Comparison of ENCODE assay signal across 14 mouse cellular contexts in the genomic region with DNA sequence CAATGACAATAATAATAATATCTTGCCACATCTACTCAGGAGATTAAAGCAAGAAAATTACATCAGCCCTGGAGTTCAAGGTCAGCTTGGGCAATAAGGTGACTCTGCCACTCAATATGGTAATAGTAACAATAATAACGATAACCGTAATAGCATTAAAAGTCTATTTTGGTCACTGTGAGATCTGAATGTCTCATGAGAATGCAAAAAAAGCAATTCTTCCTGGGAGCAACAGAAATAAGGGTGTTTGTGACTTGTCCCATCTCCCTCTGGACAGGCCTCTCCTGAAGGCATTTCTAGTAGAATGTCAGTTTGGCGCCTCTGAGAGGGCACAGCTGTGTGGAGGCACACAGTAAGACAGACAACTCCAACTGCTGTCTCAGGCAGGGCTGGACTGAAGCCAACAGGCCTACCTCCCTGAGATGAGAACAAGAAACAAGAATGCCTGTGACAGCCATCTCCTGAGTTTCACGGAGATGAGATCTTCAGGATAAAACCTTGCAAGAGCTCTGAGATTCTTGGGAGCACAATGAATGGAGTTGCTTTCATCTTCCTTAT.
DNase-seq lines count a peak whose midpoint lies in the region; ATAC-seq and TF ChIP-seq lines count a peak whose summit lies in the region.
"Had no signal": no experiment of that assay in that cellular context is flagged by ENCODE, and none has a peak within 500 bp of the region (broad histone marks: within the 10 kb centered on the region; RNA-seq: fewer than 3 reads in every experiment).

No protein-coding gene starts in this region.

- no peaks in the 10 kb centered on the region for H3K27me3 ChIP-seq in forebrain, embryonic 13.5 days
- H3K27me3 ChIP-seq in forebrain, postnatal 0 days (ENCODE audit: insufficient read depth, low read length): no peaks in the 10 kb centered on the region
- H3K27me3 ChIP-seq in liver, embryonic 11.5 days (replicated peaks; ENCODE audit: control insufficient read depth, insufficient read depth, low read length): no peaks in the 10 kb centered on the region
- no peaks in the 10 kb centered on the region for H3K27me3 ChIP-seq in forebrain, embryonic 15.5 days
- H3K27me3 ChIP-seq: heart, embryonic 12.5 days; intestine, embryonic 15.5 days; kidney, embryonic 15.5 days had no signal

- peak overlapping the region; percentile 68 for H3K27ac ChIP-seq in forebrain, embryonic 13.5 days
- H3K27ac ChIP-seq in forebrain, postnatal 0 days (ENCODE audit: low read depth, low read length): no peak overlapping the region
- no peak overlapping the region for H3K27ac ChIP-seq in liver, embryonic 11.5 days (ENCODE audit: low read depth, low read length)
- H3K27ac ChIP-seq in forebrain, embryonic 15.5 days (replicated peaks): peak overlapping the region; percentile 52
- H3K27ac ChIP-seq: intestine, embryonic 15.5 days; kidney, embryonic 15.5 days; neural tube, embryonic 13.5 days had no signal

- TF ChIP-seq CTCF in forebrain, postnatal 0 days (IDR thresholded peaks at IDR 0.05; ENCODE audit: low read depth): no peak

- H3K4me1 ChIP-seq in forebrain, embryonic 13.5 days: peaks cover 49% of the 10 kb centered on the region
- H3K4me1 ChIP-seq in forebrain, postnatal 0 days (ENCODE audit: insufficient read depth): peaks cover 16% of the 10 kb centered on the region
- H3K4me1 ChIP-seq in liver, embryonic 11.5 days (replicated peaks; ENCODE audit: control insufficient read depth, insufficient read depth, low read length): no peaks in the 10 kb centered on the region
- H3K4me1 ChIP-seq in forebrain, embryonic 15.5 days: peaks cover 45% of the 10 kb centered on the region
- H3K4me1 ChIP-seq: intestine, embryonic 15.5 days had no signal

- 0 out of 2 replicates have a peak, but pooled peaks have one; percentile 16 for ATAC-seq in forebrain, embryonic 13.5 days
- no peak for ATAC-seq in forebrain, postnatal 0 days
- no peak for ATAC-seq in liver, embryonic 11.5 days (replicated peaks; ENCODE audit: low FRiP score)
- ATAC-seq in forebrain, embryonic 15.5 days (replicated peaks): no peak
- ATAC-seq in megakaryocyte-erythroid progenitor cell, adult 5-6 weeks (replicated peaks; ENCODE audit: low FRiP score, low TSS enrichment, poor library complexity, severe bottlenecking): no peak
- ATAC-seq: intestine, embryonic 15.5 days had no signal

- no peaks in the 10 kb centered on the region for H3K9me3 ChIP-seq in forebrain, embryonic 13.5 days (replicated peaks)
- H3K9me3 ChIP-seq in forebrain, postnatal 0 days (ENCODE audit: low read length): no peaks in the 10 kb centered on the region
- no peaks in the 10 kb centered on the region for H3K9me3 ChIP-seq in liver, embryonic 11.5 days (ENCODE audit: control insufficient read depth, low read length)
- no peaks in the 10 kb centered on the region for H3K9me3 ChIP-seq in forebrain, embryonic 15.5 days
- H3K9me3 ChIP-seq: heart, embryonic 12.5 days; intestine, embryonic 15.5 days; kidney, embryonic 15.5 days; neural tube, embryonic 13.5 days had no signal

- DNase-seq in forebrain, postnatal 0 days: no peak
- peak; percentile 7 for DNase-seq in liver
- no peak for DNase-seq in liver, embryonic 11.5 days (ENCODE audit: low spot score)
- DNase-seq in lung, postnatal 14 days: peak; percentile 76
- no peak for DNase-seq in natural killer cell, adult 2 months (ENCODE audit: low spot score in 2 of 2)
- DNase-seq: B cell, adult 2 months; cerebellum, adult 11-12 months had no signal

- 63% methylated on average over 4 of the region's 4 CpGs for WGBS in forebrain, embryonic 13.5 days
- 59% methylated on average over 4 of the region's 4 CpGs for WGBS in forebrain, postnatal 0 days
- WGBS in liver, embryonic 11.5 days: 83% methylated on average over 4 of the region's 4 CpGs
- 60% methylated on average over 4 of the region's 4 CpGs for WGBS in forebrain, embryonic 15.5 days

- no peak overlapping the region for H3K9ac ChIP-seq in forebrain, embryonic 13.5 days
- H3K9ac ChIP-seq in forebrain, postnatal 0 days: no peak overlapping the region
- H3K9ac ChIP-seq in liver, embryonic 11.5 days (ENCODE audit: low read depth, low read length): no peak overlapping the region
- H3K9ac ChIP-seq in forebrain, embryonic 15.5 days (replicated peaks): no peak overlapping the region
- H3K9ac ChIP-seq: heart, embryonic 12.5 days; intestine, embryonic 15.5 days; kidney, embryonic 15.5 days; neural tube, embryonic 13.5 days had no signal

- no peaks in the 10 kb centered on the region for H3K36me3 ChIP-seq in forebrain, embryonic 13.5 days (ENCODE audit: poor library complexity, severe bottlenecking)
- no peaks in the 10 kb centered on the region for H3K36me3 ChIP-seq in forebrain, postnatal 0 days (ENCODE audit: insufficient read depth)
- no peaks in the 10 kb centered on the region for H3K36me3 ChIP-seq in liver, embryonic 11.5 days (ENCODE audit: control insufficient read depth, insufficient read depth, low read length)
- no peaks in the 10 kb centered on the region for H3K36me3 ChIP-seq in forebrain, embryonic 15.5 days
- H3K36me3 ChIP-seq: heart, embryonic 12.5 days; intestine, embryonic 15.5 days; kidney, embryonic 15.5 days; neural tube, embryonic 13.5 days had no signal

- no peak overlapping the region for H3K4me2 ChIP-seq in forebrain, embryonic 13.5 days
- no peak overlapping the region for H3K4me2 ChIP-seq in forebrain, postnatal 0 days (ENCODE audit: low read depth)
- H3K4me2 ChIP-seq in liver, embryonic 11.5 days: no peak overlapping the region
- H3K4me2 ChIP-seq in forebrain, embryonic 15.5 days (replicated peaks): no peak overlapping the region
- H3K4me2 ChIP-seq: heart, embryonic 12.5 days; intestine, embryonic 15.5 days; kidney, embryonic 15.5 days; neural tube, embryonic 13.5 days had no signal

- H3K4me3 ChIP-seq in forebrain, embryonic 13.5 days: no peak overlapping the region
- H3K4me3 ChIP-seq in forebrain, postnatal 0 days (ENCODE audit: low read depth, low read length): no peak overlapping the region
- H3K4me3 ChIP-seq in liver, embryonic 11.5 days (ENCODE audit: low read depth, low read length): no peak overlapping the region
- no peak overlapping the region for H3K4me3 ChIP-seq in forebrain, embryonic 15.5 days
- H3K4me3 ChIP-seq: heart, embryonic 12.5 days; intestine, embryonic 15.5 days; kidney, embryonic 15.5 days; neural tube, embryonic 13.5 days had no signal

Comparison
In these comparisons a context has a peak if more than half of its experiments do, and no peak if none do; other contexts are left out.
1. H3K27ac ChIP-seq: peak in forebrain, embryonic 13.5 days (single experiment) and forebrain, embryonic 15.5 days (single experiment); none in forebrain, postnatal 0 days (single experiment) and liver, embryonic 11.5 days (single experiment).
2. DNase-seq: peak in liver (single experiment) and lung, postnatal 14 days (single experiment); none in forebrain, postnatal 0 days (single experiment), liver, embryonic 11.5 days (single experiment) and natural killer cell, adult 2 months (0 of 2).